Mouse (Mus musculus) colon, adult 2 months (tissue): ENCODE measurements around the gene Fam206a. TPM values are rescaled to one million over a fixed set of nuclear protein-coding genes. Genes with fewer than 3 reads are reported as not detected.

Experiments used
- polyA plus RNA-seq: library from polyadenylated mRNA; depleted of rRNA; stranded (reverse); fragments of >200 nt; gene quantifications from 2 replicates; pipeline ENCODE4 v1.2.3, GENCODE M21; 2012; rRNA removed

Fam206a gene
- polyA plus RNA-seq, result 1.4 and 2.6 TPM in 2 replicates

GRCm38 (mm10) chr4:56801907-56802668 lies at the start of gene Fam206a, which contains the start of gene Elp1:
Gene Fam206a (plus strand): TSS chr4:56802345.
Gene Elp1 (minus strand): TSS chr4:56802331.

Other genes with a start within 250 kb of the Fam206a start
- gene Gm26657, start 62.3 kb upstream of the Fam206a start, polyA plus RNA-seq, result not detected in 2 replicates
- 0.07 and 0.09 TPM in 2 replicates for gene Actl7b, start 60.9 kb upstream of the Fam206a start, polyA plus RNA-seq
- not detected in 2 replicates for gene Actl7a, start 58.9 kb upstream of the Fam206a start, polyA plus RNA-seq
- 5.2 and 6.4 TPM in 2 replicates for gene Elp1, start within 50 bp of the Fam206a start, polyA plus RNA-seq
- 3.7 and 4.1 TPM in 2 replicates for gene Ctnnal1, start 62.8 kb downstream of the Fam206a start, polyA plus RNA-seq
- 5.6 and 7.6 TPM in 2 replicates for gene Tmem245, start 145.1 kb downstream of the Fam206a start, polyA plus RNA-seq
- gene Frrs1l, start 188.0 kb downstream of the Fam206a start, polyA plus RNA-seq, result 0.09 TPM in 2 replicates